Mouse (Mus musculus) forebrain, embryonic 13.5 days (tissue): Measurements from ENCODE around the gene Farsa. TPM values are rescaled to one million over a fixed set of nuclear protein-coding genes. Genes with fewer than 3 reads are reported as not detected.
A peak's percentile ranks its signal among the peaks of the same experiment; 100 is the strongest.
"Not testable (repeated sequence)": the region's sequence is repeated elsewhere in the genome, so short reads cannot be mapped to it uniquely, and the experiment has no call there.

Source experiments
- ATAC-seq: fragments of 200-750 bp; cut with Nextera tagmentation; 2 replicates; pipeline ENCODE4 v1.8.0; 2017
- H3K27ac ChIP-seq: fragments of 300-500 bp; sonication (generic); 2 replicates; pipeline ENCODE4 v1.5.1; 2015; ENCODE audit warnings: inconsistent platforms, mild to moderate bottlenecking, moderate library complexity
- H3K27me3 ChIP-seq: fragments of 300-500 bp; sonication (generic); 2 replicates; pipeline ENCODE4 v1.6.1; 2015; ENCODE audit warnings: mild to moderate bottlenecking, inconsistent platforms
- H3K36me3 ChIP-seq: fragments of 300-500 bp; sonication (generic); 2 replicates; pipeline ENCODE4 v1.6.1; 2015; ENCODE audit warnings: mild to moderate bottlenecking, inconsistent platforms; ENCODE audit not compliant: poor library complexity, severe bottlenecking
- H3K4me1 ChIP-seq: fragments of 300-500 bp; sonication (generic); 2 replicates; pipeline ENCODE4 v1.6.1; 2015; ENCODE audit warnings: inconsistent platforms
- H3K4me2 ChIP-seq: fragments of 300-500 bp; sonication (generic); 2 replicates; pipeline ENCODE4 v1.6.1; 2015; ENCODE audit warnings: inconsistent platforms, mild to moderate bottlenecking, moderate library complexity
- H3K4me3 ChIP-seq: fragments of 300-500 bp; sonication (generic); 2 replicates; pipeline ENCODE4 v1.5.1; 2015; ENCODE audit warnings: mild to moderate bottlenecking, inconsistent platforms
- H3K9ac ChIP-seq: fragments of 300-500 bp; sonication (generic); 2 replicates; pipeline ENCODE4 v1.6.1; 2015; ENCODE audit warnings: mild to moderate bottlenecking, inconsistent platforms
- H3K9me3 ChIP-seq: fragments of 300-500 bp; sonication (generic); replicated peaks from 2 replicates; pipeline ENCODE4 v1.6.1; 2016; ENCODE audit warnings: inconsistent platforms
- WGBS: fragments of 180-500 bp; shearing (Covaris S2); methylation state at CpG from one replicate; pipeline ENCODE4 v1.1.7; 2015; 5-methylcytosine and 5-hydroxymethylcytosine counted together
- polyA plus RNA-seq: library from polyadenylated mRNA; unstranded; fragments of >200 nt; fragmentation: Nextera tagmentation; extraction: Ambion mirVana; gene quantifications from 2 replicates; pipeline ENCODE4 v1.2.1, GENCODE M21; 2015

The Farsa gene
- polyA plus RNA-seq, 1 experiment from 2014 or later, result 123 TPM

- H3K27ac ChIP-seq, result peak overlapping the region; percentile 44; the same call in 1 of the 2 replicates
- H3K9ac ChIP-seq, result peak overlapping the region; percentile 84
- 12% methylated on average over 31 of the region's 31 CpGs for WGBS
- peak overlapping the region; percentile 81 for H3K4me3 ChIP-seq
- peaks cover 19% of the 10 kb centered on the region for H3K4me1 ChIP-seq
- H3K27me3 ChIP-seq, result no peaks in the 10 kb centered on the region
- peak; percentile 57 for ATAC-seq
- peak overlapping the region; percentile 92 for H3K4me2 ChIP-seq
- H3K36me3 ChIP-seq, result peaks cover 31% of the 10 kb centered on the region
- H3K9me3 ChIP-seq, result no peaks in the 10 kb centered on the region
Observed at GRCm38 (mm10) chr8:84892993-84893708, 36.4 kb downstream of the Farsa start.

DNA sequence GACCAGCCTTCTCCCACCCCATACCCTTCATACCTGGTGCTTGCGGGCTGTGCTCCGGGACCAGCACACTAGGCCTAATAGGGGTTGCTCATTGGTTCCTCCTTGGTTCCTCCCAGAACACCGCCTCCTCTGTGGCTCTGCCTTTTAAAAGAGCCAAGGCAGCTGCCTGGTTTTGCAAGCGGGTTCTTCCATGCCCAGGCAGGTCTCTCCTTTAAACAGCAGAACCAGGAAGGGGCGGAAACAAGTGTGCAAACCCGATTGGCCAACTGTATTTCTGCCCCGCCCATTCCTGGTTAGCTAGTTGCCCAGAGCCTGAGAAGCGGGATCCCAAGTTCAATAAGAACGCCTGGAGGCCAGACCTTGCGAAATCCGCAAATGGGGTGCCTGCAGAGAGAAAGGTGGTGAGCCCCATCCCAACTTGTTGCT, 36.9 kb downstream of the Farsa start, which contains the start of gene Gcdh:
Gcdh (minus strand) TSS at position 213 of the 426 bp plus-strand sequence.
- H3K4me1 ChIP-seq, result peaks cover 19% of the 10 kb centered on the region
- peak within 1 kb of the TSS; percentile 92 for H3K4me2 ChIP-seq
- H3K4me3 ChIP-seq, result peak within 1 kb of the TSS; percentile 81
- H3K9ac ChIP-seq, result peak within 1 kb of the TSS; percentile 84
- peaks cover 25% of the 10 kb centered on the region for H3K36me3 ChIP-seq
- WGBS, result under 1% methylated on average over 11 of the region's 11 CpGs
- no peaks in the 10 kb centered on the region for H3K9me3 ChIP-seq
- peak within 1 kb of the TSS; percentile 44; the same call in 1 of the 2 replicates for H3K27ac ChIP-seq
- ATAC-seq, result peak; percentile 99
- H3K27me3 ChIP-seq, result no peaks in the 10 kb centered on the region

- no peak overlapping the region for H3K4me2 ChIP-seq
Observed at GRCm38 (mm10) chr8:84895963-84896362, 39.2 kb downstream of the Farsa start.

GRCm38 (mm10) chr8:84901071-84901470, 44.3 kb downstream of the Farsa start:
- ATAC-seq, result no peak
- no peak overlapping the region for H3K9ac ChIP-seq
- no peak overlapping the region for H3K27ac ChIP-seq
- 66% methylated on average over 4 of the region's 4 CpGs for WGBS
- H3K9me3 ChIP-seq, result no peaks in the 10 kb centered on the region
- H3K4me2 ChIP-seq, result no peak overlapping the region
- H3K4me1 ChIP-seq, result peaks cover 15% of the 10 kb centered on the region
- no peaks in the 10 kb centered on the region for H3K36me3 ChIP-seq
- 0 out of 2 replicates have a peak, but pooled peaks cover 14% of the 10 kb centered on the region for H3K27me3 ChIP-seq
- H3K4me3 ChIP-seq, result no peak overlapping the region

More at GRCm38 (mm10) chr8:84895963-84896362, 39.2 kb downstream of the Farsa start:
- 86% methylated on average over 5 of the region's 5 CpGs for WGBS
- peaks cover 19% of the 10 kb centered on the region for H3K4me1 ChIP-seq
- H3K36me3 ChIP-seq, result peaks cover 7% of the 10 kb centered on the region
- H3K27ac ChIP-seq, result no peak overlapping the region
- ATAC-seq, result no peak
- H3K27me3 ChIP-seq, result 0 out of 2 replicates have a peak, but pooled peaks cover 3% of the 10 kb centered on the region
- H3K4me3 ChIP-seq, result no peak overlapping the region
- no peaks in the 10 kb centered on the region for H3K9me3 ChIP-seq
- H3K9ac ChIP-seq, result no peak overlapping the region

DNA sequence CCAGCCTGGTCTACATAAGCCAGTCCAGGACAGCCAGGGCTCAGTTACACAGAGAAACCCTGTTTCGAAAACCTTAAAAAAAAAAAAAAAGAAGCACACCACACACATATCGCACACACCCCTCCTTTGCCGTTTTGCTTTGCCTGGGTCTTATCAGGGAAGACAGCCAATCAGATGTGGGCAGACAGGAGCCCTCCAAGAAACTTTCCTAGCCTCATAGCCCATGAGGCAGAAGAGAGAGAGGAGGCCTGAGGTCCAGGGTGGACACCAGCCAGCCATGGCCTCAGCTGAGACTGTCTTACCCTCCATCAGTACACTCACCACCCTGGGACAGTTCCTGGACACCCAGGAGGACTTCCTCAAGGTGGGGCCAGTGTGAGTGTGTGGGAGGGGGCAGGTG, 45.0 kb downstream of the Farsa start, which contains the start of gene Klf1:
Klf1 (plus strand) TSS at position 177 of the 400 bp plus-strand sequence.
- Histone ChIP-seq H3K4me1 (peaks cover 15% of the 10 kb centered on the region), H3K27me3 (0 out of 2 replicates have a peak, but pooled peaks cover 14% of the 10 kb centered on the region), H3K4me3 (peak within 1 kb of the TSS; percentile 53), H3K9me3 (no peaks in the 10 kb centered on the region), H3K4me2 (peak within 1 kb of the TSS; percentile 89), H3K36me3 (no peaks in the 10 kb centered on the region), H3K27ac (0 out of 2 replicates have a peak within 1 kb of the TSS, but pooled peaks have one; percentile 4), H3K9ac (peak within 1 kb of the TSS; percentile 64)
- WGBS, result 83% methylated on average over 3 of the region's 3 CpGs
- no peak for ATAC-seq

GRCm38 (mm10) chr8:84902367-84902919, 45.7 kb downstream of the Farsa start:
- Histone ChIP-seq H3K4me2 (peak overlapping the region; percentile 89), H3K4me1 (peaks cover 15% of the 10 kb centered on the region), H3K36me3 (no peaks in the 10 kb centered on the region), H3K27me3 (0 out of 2 replicates have a peak, but pooled peaks cover 14% of the 10 kb centered on the region), H3K4me3 (peak overlapping the region; percentile 53), H3K27ac (0 out of 2 replicates have a peak overlapping the region, but pooled peaks have one; percentile 4), H3K9me3 (no peaks in the 10 kb centered on the region), H3K9ac (peak overlapping the region; percentile 64)
- peak; percentile 19; the same call in 1 of the 2 replicates for ATAC-seq
- 3% methylated on average over 24 of the region's 24 CpGs for WGBS

DNA sequence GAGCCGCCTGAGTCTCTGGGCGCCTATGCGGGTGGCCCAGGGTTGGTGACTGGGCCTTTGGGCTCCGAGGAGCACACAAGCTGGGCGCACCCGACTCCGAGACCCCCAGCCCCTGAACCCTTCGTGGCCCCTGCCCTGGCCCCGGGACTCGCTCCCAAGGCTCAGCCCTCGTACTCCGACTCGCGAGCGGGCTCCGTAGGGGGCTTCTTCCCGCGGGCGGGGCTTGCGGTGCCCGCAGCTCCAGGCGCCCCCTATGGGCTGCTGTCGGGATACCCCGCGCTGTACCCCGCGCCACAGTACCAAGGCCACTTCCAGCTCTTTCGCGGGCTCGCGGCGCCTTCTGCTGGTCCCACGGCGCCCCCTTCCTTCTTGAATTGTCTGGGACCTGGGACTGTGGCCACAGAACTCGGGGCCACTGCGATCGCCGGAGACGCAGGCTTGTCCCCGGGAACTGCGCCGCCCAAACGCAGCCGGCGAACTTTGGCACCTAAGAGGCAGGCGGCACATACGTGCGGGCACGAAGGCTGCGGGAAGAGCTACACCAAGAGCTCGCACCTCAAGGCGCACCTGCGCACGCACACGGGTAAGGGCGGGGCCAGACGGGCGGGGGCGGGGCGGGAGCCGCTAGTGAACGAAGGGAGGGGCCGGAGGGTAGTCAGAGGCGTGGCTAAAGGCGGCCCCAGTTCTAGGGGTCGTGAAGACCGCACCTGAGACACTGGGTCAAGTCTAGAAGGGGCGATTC, 46.3 kb downstream of the Farsa start:
- Histone ChIP-seq H3K27ac (0 out of 2 replicates have a peak overlapping the region, but pooled peaks have one; percentile 4), H3K9ac (peak overlapping the region; percentile 64), H3K4me2 (peak overlapping the region; percentile 89), H3K4me3 (peak overlapping the region; percentile 53), H3K27me3 (0 out of 2 replicates have a peak, but pooled peaks cover 14% of the 10 kb centered on the region), H3K4me1 (peaks cover 15% of the 10 kb centered on the region), H3K9me3 (no peaks in the 10 kb centered on the region), H3K36me3 (no peaks in the 10 kb centered on the region)
- peak; percentile 91 for ATAC-seq
- WGBS, result under 1% methylated on average over 68 of the region's 68 CpGs

DNA sequence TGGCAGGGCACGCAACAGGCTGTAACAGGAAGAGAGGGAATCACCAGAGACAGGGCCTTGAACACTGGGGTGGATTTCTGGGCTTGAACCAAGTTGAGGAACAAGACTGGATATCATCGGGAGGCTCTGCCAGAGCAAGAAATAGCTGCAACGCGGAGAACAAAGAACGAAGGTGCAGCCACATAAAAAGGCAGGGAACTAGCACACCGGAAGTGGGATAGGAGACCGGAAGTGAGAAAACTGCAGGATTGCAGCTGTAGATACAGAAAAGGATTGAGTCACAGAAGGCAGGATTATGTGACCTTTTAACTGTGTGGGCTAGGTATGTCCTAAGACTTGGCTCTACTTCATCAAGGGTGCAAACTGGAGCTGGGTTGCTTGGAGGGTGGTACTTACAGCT, 47.6 kb downstream of the Farsa start:
- Histone ChIP-seq H3K4me2 (no peak overlapping the region), H3K4me3 (no peak overlapping the region), H3K9me3 (no peaks in the 10 kb centered on the region), H3K36me3 (0 out of 2 replicates have a peak, but pooled peaks cover 1% of the 10 kb centered on the region), H3K27me3 (peaks cover 16% of the 10 kb centered on the region), H3K9ac (no peak overlapping the region), H3K4me1 (peaks cover 23% of the 10 kb centered on the region), H3K27ac (no peak overlapping the region)
- no peak for ATAC-seq
- WGBS, result 90% methylated on average over 7 of the region's 7 CpGs

- Histone ChIP-seq H3K27ac (no peak overlapping the region), H3K27me3 (peaks cover 27% of the 10 kb centered on the region), H3K36me3 (peaks cover 28% of the 10 kb centered on the region), H3K4me2 (no peak overlapping the region), H3K9me3 (no peaks in the 10 kb centered on the region), H3K4me3 (no peak overlapping the region), H3K9ac (no peak overlapping the region), H3K4me1 (peaks cover 27% of the 10 kb centered on the region)
- 90% methylated on average over 9 of the region's 9 CpGs for WGBS
- no peak for ATAC-seq
Observed at GRCm38 (mm10) chr8:84907037-84907436, 50.2 kb downstream of the Farsa start.

DNA sequence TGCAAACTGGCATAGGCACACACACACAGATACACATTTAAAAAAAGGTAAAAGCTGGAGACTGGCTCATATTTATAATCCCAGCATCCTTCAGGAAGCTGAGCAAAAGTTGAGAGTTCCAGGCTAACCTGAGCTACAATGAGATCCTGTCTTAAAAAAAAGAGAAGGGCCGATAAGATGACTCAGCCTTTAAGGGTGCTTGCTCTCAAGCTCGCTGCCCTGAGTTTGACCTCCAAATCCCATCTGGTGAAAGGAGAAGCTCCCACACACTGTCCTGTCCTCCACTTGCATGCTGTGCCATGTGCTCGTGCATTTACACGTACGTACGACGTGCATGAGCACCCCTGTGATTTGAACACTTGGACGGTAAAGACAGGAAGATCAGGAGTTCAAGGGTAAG, 50.7 kb downstream of the Farsa start:
- H3K4me2 ChIP-seq, result no peak overlapping the region
- H3K27me3 ChIP-seq, result peaks cover 27% of the 10 kb centered on the region
- H3K4me1 ChIP-seq, result peaks cover 25% of the 10 kb centered on the region
- peaks cover 32% of the 10 kb centered on the region for H3K36me3 ChIP-seq
- H3K9ac ChIP-seq, result no peak overlapping the region
- no peaks in the 10 kb centered on the region for H3K9me3 ChIP-seq
- ATAC-seq, result no peak
- WGBS, result 79% methylated on average over 8 of the region's 8 CpGs
- no peak overlapping the region for H3K4me3 ChIP-seq
- H3K27ac ChIP-seq, result no peak overlapping the region

DNA sequence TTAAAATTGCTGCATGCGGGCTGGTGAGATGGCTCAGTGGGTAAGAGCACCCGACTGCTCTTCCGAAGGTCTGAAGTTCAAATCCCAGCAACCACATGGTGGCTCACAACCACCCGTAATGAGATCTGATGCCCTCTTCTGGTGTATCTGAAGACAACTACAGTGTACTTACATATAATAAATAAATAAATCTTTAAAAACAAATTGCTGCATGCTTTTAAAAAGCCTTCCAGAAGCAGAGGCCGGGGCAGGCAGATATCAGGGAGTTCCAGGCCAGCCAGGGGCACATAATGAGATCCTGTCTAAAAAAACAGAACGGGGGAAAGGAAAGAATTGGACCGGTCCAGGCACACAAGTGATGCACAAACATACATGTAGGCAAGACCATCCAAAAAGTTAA, 51.2 kb downstream of the Farsa start:
- H3K36me3 ChIP-seq, result peaks cover 37% of the 10 kb centered on the region
- not testable (repeated sequence) for H3K27ac ChIP-seq, H3K9me3 ChIP-seq
- peaks cover 30% of the 10 kb centered on the region for H3K27me3 ChIP-seq
- WGBS, result 24% methylated on average over 7 of the region's 7 CpGs
- peak overlapping the region; percentile 70; the same call in 1 of the 2 replicates for H3K9ac ChIP-seq
- peak overlapping the region; percentile 74 for H3K4me2 ChIP-seq
- 0 out of 2 replicates have a peak, but pooled peaks have one; percentile 5 for ATAC-seq
- H3K4me3 ChIP-seq, result peak overlapping the region; percentile 47
- H3K4me1 ChIP-seq, result peaks cover 25% of the 10 kb centered on the region
